Mouse (Mus musculus) ovary, postnatal 14 days (tissue): ENCODE results near the gene Hormad2.

Source experiments
- DNase-seq: peaks from one replicate; pipeline ENCODE4 v3.0.0; 2022; ENCODE audit warnings: low spot score

Hormad2 gene

DNA sequence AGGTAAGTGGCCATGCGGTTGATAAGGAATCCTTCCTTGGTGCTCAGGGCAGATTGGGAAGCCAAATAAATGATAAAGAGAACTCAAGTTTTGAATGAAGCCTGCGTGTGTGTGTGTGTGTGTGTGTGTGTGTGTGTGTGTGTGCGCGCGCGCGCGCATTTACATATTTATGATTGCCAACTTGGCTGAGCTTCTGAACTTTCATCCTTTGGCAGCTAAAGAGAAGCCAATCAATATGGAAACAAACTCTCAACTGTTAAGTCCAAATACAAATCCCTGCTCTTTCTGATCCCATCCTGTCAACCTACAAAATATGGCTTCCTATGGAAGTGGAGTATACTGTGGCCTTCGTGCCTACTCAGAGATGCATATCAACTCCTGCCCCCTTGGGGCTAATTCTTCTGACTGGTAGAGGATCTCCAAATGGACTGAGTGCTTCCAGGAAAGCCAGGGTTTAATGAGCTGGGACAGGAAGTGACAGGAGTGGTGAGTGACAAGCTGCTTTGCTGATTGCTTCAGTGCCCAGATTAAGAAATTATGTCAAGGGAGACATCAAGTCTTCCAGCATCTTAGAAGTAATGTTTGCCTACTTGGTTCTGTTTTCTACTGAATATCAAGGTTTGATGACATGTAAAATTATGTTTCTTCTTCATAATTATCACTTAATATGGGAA is 5.4 kb upstream of the Hormad2 start:
- DNase-seq: no peak

DNA sequence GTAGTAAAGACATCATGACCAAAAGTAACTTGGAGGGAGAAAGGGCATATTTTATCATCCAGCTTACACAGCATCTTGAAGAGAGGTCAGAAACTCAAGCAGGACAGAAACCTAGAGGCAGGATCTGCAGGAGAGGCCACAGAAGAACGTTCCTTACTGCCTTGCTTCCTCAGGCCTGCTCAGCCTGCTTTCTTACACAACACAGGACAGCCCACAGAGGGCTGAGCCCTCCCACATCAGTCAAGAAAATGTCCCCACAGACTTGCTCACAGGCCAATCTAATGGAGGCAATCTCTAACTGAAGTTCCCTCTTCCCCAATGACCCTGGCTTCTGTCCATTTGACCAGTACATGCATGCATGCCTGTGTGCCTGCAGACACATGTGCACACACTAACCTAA is 1.4 kb upstream of the Hormad2 start:
- DNase-seq: no peak

DNA sequence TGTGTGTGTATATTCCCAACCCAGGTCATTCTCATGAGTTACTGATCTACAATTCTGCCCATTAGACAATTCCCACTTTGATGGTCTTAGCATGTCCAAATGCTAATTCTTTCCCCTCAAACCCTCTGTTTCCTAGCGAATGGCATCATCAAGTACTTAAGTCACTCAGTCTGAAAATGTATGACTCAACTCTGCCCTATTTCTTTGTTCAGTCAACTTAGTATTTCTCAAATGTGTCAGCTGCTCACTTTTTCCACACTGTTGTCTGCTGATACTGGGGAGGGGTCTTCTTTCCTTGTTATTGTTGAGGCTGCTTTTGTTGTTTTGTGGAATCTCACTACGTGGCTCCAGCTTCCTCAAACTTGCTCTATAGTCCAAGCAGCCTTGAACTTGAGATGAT is 2.7 kb downstream of the Hormad2 start:
- DNase-seq: no peak

DNA sequence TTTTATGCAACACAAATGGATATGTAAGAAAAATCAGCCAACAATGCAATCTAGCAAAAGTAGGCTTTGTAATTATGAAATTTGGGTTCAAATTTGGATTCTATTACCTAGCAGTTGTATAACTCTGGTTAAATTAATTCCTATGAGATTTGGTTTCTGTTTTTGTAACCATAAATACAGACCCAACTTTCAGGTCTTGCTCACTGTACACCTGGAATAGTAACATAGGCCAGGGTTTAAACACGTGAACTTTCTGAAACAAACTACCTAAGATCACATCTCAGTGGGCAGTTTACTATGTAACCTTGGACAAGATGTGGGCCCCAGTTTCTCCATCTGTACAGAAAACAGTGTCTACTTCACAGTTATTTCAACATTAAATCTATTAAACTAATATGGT is 3.6 kb downstream of the Hormad2 start:
- no peak for DNase-seq

DNA sequence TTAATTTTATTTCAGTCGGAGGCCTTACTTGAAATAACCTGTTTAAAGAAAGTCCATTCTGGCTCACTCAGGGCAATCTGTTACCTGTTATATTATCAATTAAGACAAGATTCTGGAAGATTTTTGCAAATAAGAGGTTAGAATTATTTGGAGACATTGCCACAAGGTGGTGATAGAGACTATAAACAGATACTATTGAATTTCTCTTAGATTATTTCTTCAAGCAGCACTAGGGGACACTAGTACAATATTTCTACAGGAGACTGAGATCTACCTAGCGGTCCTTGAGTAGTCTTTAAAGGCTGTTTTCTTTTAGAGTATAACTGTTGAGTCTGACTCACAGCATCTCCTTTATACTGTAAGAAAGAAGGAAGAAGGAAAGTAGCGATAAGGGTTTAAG is 4.3 kb downstream of the Hormad2 start:
- DNase-seq: no peak

DNA sequence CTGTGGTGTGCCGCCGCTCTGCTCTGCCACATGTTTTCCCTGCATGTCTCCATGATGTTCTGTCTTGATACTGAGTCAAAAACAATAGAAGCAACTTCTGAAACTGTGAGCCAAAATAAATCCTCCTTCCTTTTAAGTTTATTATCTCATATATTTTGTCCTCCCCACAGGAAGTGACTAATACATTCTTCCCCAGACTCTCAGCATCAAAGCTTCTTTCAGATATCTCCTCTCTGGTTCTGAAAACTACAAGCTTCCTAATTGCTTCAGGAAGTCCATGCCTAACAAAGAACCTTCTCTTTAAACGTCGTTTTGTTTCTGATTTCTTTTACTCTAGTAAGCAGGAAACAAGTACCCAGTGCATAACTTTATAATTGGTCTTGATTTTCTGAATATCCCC is 6.4 kb downstream of the Hormad2 start:
- DNase-seq: no peak

DNA sequence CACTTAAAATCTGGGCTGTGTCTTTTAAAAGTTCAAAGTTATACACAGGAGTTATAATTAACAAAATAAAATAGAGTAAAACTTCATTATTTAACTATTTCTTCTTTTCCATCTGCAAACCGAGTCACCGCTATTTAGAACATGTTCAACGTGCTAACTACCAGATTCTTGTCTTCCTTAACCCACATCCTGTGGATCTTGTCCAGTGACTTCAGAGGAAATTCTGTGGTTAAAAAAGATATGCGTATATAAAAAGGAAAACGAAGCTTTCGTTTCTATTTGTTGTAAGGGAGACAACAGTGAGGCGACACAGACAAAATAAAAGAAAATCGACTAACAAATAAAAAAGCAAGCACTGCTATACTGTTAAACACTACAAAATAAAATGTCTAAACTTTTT is 17.1 kb downstream of the Hormad2 start:
- DNase-seq: no peak

DNA sequence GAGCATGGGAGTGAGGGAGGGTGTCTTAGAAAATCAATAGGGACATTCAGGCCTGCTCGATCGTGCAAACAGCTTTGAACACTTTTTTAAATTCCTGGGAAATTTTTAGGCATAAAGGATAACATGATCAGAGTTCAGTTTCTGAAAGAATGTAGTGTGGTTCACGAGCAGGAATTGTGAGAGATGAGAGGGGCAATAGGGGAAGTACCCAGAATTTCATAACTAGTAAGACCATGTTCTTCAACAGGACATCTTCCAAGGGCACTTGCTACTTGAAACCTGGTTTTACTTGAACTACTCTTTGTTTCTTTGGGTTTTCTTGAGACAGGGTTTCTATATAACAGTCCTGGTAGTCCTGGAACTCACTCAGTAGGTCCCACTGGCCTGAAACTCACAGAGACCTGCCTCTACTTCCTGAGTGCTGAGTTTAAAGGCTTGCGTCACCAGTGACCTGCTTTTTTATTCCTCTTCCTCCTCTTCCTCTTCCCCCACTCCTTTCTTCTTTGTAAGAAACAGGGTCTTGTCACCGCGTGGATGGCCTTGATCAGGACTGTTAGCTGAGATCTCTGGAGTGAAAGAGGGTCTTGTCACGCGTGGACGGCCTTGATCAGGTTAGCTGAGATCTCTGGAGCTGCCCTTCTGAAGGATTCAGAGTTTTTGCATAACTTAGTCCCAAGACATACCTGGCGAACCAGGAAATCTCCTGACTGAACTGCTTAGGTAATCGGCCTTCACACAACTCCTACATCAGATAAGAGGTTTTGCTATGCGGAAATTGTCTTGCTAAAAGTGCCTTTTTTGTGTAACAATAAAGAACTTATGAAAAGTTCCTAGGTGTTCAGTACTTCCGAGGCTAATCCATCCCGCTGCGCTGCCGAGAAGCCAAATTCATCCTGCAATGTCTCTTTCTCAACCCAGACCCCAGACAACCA is 18.1 kb downstream of the Hormad2 start:
- no peak for DNase-seq

DNA sequence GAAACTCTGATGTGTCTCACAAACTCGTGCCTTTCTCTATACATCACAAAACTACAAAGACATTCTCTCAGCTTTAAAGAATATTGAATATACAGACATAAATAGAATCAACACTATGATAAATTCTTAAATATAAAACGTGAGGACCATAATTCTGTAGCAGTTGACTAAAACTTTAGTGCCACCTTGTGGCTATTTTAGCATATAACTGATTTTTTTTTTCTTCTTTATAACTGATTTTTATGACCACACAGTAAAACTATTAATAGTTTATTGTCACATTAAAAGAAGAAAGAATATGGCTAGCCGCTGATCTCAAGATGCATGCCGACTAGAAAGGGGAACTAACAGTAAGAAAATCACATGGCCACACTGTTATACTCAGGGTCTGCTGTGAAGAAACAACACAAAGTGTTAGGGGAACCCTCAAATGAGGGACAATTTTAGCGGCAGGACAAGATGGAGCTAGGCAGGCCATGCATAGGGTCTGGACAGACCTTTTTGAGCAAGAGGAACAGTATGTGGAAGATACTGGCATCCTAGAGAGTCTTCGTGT is 18.9 kb downstream of the Hormad2 start:
- no peak for DNase-seq

DNA sequence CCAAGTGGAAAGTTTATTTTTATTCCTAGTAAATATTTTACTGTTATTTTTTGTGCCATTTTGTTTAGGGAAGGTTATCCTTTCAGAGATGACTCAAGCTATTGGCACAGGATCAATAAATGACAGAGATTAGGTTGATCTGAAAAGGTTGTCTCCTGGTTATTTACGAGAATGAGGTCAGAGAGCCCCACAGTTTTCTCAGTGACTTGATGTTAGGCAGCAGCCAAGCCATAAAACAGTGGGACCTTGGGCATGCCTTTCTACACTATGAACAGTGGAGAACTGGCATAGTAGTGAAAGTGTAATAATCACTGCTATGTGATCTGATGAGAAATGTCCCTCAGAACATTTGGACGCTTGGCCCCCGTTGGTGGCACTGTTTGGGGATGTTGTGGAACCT is 22.9 kb downstream of the Hormad2 start:
- DNase-seq: no peak

DNA sequence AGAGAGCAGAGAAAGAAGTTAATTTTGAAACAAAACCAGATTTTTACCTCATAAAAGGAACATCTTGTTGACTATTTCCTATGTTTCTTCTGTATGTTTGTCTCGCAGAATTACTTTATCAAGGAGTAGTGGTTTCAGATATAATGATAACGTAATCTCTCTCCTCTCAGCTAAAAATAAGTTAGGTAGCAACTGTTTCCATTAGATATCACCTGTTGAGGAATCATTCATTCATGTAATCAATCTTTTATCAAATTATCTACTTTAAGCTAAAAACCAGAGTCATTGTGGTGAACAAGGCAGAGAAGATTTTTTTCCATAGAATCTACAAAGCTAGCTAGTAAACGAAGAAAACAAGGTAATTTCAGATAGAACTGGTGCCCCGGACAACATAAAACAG is 28.6 kb downstream of the Hormad2 start:
- no peak for DNase-seq

DNA sequence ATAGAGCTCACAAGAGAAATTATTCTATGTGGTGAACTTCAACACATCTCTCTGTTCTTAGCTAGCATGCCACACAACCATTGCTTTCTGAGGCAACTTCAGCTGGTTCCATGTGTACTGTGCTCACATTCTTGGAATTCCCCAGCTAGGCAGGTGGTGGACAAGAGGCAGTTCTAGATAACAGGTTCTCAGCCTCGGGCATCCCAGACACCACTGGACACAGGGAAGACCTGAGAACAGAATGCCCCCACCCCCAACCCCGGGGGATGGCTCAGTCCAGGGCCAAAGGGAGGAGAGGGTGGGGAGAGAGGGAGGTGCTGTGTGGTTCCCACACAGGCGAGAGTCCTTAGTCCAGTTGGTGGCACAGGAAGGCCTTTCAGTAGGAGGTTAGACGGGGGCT is 36.6 kb downstream of the Hormad2 start:
- DNase-seq: no peak

DNA sequence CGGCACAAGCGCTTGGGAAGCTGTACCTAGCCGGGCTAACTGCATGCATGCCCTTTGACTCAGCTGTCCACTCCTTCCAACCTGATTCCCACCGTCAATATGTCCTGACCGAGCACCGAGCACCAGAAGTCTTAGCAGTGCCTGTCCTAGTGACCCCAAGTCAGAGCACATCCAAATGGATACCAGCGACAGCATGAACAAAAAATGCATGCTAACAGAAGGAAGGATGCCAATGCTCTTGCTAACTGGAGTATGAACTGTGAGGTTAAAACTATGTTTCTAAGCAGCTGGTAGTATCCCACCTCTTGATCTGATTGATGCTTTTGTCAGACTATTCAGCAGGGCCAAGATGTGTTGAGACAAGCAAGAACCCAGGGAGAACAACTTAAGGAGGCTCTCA is 37.5 kb downstream of the Hormad2 start:
- no peak for DNase-seq

DNA sequence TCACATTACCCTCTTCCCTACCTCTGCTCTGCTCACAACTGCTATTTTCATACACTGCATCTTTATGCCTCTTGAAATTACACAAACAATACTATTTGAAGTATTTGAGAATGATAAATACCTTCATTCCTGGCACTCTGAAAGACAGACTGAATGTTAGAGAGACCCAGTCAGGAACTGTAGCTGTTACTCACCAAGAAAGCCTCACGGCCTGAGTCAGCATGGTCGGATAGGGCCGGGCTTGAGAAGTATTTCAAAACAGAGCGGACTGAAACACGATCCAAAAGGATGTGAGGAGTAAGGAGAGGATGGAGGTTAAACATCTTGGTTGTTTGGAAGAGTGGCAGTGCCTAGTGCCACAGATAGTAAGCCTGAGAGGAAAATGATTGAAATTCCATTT is 39.7 kb downstream of the Hormad2 start:
- DNase-seq: no peak

DNA sequence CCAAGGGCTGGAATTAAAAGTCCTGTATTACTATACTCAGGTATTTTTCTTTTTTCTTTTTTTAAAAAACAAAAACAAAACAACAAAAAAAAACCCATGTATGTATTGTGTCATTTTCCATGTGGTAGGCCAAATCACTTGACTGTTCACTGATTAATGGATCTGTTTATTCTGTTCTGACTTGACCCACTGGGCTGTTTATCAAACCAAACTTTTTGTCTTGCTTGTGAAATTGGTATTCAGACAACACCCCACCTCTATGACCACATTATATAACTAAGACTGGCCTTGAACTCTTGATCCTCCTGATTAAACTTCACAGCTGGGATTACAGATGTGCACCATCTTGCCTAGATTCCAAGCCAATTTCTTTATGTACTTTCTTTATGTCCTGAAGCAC is 46.7 kb downstream of the Hormad2 start:
- no peak for DNase-seq

DNA sequence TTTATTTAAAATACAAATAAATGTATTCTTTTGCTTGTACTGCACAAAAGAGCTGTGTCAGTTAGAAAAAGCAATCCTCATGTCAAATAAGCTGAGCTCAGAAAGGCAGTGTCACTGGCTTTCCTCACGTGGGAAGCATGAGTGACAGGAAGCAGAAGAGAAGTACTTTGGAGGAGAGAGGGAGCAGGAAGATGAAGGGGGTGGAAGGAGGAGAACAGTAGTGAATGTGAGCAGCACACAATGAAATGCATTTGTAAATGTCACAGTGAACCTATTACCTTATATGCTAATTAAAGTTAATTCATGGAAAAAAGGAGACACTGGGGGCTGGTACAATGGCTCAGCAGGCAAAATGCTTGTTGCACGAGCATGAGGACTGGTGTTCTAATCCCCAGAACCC is 52.9 kb downstream of the Hormad2 start:
- DNase-seq: no peak

DNA sequence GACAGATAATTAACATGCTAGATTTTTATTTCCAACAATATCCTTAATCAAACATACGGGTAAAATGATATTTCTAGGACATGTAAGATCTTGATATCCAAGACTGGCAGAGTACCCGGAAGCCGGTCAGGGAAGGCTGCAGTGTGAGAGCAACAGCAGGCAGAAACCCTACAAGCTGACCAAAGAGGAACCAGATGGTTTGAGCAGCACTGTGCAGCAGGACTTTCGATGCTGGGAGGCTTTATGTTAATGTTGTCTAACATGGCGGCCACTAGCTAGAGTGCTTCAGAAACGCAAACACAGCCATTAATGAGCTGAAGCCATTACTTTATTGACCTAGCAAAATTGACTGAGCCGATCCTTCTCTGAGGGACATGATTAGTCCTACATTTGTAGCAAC is 58.6 kb downstream of the Hormad2 start:
- no peak for DNase-seq

DNA sequence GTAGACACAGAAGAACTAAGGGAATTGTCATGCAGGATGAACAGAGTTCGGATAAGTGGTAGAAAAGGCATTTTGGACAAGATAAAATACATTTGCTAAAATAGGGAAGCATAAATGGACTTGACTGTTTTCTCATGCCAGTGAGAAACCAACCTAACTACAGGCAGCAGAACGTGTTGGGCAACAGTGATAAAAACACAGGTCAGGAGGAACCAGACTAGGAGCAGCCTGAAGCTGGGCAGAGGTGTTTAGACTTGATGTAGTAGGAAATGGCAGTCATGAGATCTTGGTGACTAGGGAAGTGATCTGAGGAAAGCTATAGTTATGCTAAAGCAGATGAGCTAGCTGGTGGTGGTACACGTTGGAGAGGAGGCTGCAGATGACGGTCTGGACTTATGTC is 61.0 kb downstream of the Hormad2 start:
- DNase-seq: no peak

DNA sequence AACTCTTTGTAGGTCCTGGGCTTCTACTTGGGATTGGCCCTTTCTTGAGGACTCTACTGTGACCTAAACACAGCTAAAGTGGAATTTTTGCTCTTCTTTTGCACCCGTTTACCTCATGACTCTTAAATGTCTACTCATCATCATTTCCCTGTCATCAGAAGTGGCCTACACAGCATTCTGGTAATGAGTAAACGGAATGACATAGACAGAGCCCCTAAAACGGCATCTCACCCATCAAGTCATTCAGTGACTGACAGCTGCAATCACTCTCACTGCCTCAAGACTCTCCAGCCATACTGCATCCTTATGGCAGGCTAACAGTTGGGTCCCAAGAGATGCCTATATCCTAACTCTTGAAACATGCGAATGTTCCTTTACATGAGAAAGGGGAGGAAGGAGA is 74.5 kb downstream of the Hormad2 start:
- no peak for DNase-seq

DNA sequence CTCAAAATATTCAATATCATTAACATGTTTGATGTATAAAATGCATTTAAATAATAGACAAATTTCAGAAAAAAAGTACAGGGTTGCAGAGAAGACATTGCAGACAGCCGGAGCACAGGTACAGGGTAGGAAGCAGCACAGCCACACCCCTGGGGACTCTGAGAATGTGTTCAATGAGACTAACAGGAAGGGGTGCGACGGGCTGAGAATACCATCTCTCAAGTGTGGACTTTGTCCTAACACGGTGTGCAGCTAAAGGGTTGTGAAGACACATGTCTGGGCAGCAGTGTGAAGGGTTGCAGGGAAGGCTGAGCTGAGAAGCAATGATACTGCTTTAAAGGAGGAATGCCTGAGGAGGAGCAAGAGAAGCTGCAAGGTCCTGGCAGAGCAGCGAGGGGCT is 85.5 kb downstream of the Hormad2 start:
- no peak for DNase-seq

DNA sequence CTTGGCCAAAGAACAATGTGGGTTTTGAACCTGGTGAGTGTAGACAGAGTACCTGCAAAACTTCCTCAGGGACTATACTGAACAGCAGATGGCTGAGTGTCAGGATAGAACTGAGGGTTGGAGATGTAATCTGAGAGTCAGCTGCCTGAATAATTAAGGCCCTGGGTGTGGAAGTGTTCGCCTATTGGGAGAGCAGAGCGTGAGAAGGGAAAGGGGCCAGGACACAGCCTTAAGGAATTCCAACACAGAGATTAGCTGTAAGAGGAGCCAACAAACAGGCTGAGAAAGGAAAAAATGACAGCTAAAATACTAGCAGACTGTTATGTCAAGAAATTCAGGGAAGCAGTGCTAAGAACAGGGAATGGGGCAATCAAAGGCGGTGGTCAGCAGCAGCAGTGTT is 88.3 kb downstream of the Hormad2 start:
- no peak for DNase-seq

DNA sequence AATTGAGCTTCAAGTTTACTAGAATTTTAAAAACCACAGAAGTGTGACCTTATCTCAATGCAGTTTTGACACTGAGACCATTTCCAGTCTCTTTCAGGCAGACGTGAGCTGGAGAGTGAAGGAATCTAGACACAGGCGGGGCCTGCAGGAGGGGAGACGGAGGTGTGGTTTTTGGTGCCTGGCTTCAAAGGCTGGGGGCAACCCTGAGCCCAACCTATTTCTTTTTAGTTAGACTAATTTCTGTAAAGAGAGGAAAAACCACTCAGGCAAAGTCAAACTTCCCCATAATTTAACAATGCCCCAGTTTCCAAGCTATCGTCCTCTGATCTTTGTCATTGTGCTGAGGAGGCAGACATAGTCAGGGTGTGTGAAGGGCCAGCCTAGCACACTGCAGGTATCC is 97.0 kb downstream of the Hormad2 start:
- DNase-seq: no peak

DNA sequence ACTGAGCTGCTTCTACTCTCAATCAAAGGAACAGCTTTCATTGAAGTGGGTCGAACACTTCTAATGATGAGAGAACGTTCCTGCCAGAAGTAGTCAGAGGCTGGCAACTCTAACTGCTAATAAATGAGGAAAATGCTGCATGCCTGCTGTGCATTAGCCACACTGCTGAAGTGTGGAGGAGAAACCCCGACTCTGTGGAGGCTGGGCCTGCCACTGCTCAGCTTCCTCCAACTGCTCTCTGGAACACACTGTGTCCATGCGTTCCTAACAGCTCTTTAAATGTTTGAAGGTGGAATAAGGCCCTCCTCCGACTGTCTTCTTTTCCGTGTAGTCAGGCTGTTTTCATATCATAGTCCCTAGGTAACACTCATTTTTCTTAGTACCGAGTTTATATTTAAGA is 98.9 kb downstream of the Hormad2 start:
- DNase-seq: no peak
